Mouse (Mus musculus) adrenal gland, postnatal 36 days (tissue): ENCODE data around the gene Atxn10. TPM values are rescaled to one million over a fixed set of nuclear protein-coding genes. Genes with fewer than 3 reads are reported as not detected.

ENCODE experiments used
- DNase-seq, 2 experiments: peaks; one replicate each; pipeline ENCODE4 v3.0.0; 2021; ENCODE audit warnings: mixed read lengths in 1 of 2
- total RNA-seq, 2 experiments: library from RNA; stranded (reverse); gene quantifications; 2 replicates each; pipeline ENCODE4 v1.2.3; 2021

Gene Atxn10
- total RNA-seq, 2 experiments from 2014 or later = 120 to 137 TPM

GRCm38 (mm10) chr15:85466456-85467067, 130.5 kb downstream of the Atxn10 start:
- no peak for DNase-seq

- DNase-seq = no peak
These were observed 133.4 kb downstream of the Atxn10 start for GRCm38 (mm10) chr15:85469401-85469800.

- peak; percentile 25 to 35 for DNase-seq
These were observed 138.7 kb downstream of the Atxn10 start for GRCm38 (mm10) chr15:85474697-85475096.

- peak; percentile 78 to 84 for DNase-seq
These were observed 141.5 kb downstream of the Atxn10 start for GRCm38 (mm10) chr15:85477584-85477983.

GRCm38 (mm10) chr15:85479365-85479764, 143.3 kb downstream of the Atxn10 start:
- DNase-seq = no peak

- no peak for DNase-seq
These were observed 143.9 kb downstream of the Atxn10 start for GRCm38 (mm10) chr15:85479919-85480318.

GRCm38 (mm10) chr15:85480630-85481029, 144.6 kb downstream of the Atxn10 start:
- DNase-seq = peak; percentile 14 to 15

- no peak for DNase-seq
These were observed 152.9 kb downstream of the Atxn10 start for GRCm38 (mm10) chr15:85488900-85489299.

- DNase-seq = no peak
These were observed 153.7 kb downstream of the Atxn10 start for GRCm38 (mm10) chr15:85489751-85490150.

GRCm38 (mm10) chr15:85494163-85494621, 158.1 kb downstream of the Atxn10 start:
- no peak for DNase-seq

- DNase-seq = no peak
These were observed 161.5 kb downstream of the Atxn10 start for GRCm38 (mm10) chr15:85497548-85497947.

GRCm38 (mm10) chr15:85497981-85498475, 162.0 kb downstream of the Atxn10 start:
- no peak for DNase-seq

- DNase-seq = no peak
These were observed 164.2 kb downstream of the Atxn10 start for GRCm38 (mm10) chr15:85500267-85500666.

GRCm38 (mm10) chr15:85503127-85503526, 167.1 kb downstream of the Atxn10 start, which contains the start of gene 7530416G11Rik:
Gene 7530416G11Rik (minus strand): TSS chr15:85503227.
- no peak for DNase-seq

GRCm38 (mm10) chr15:85505118-85505925, 169.3 kb downstream of the Atxn10 start:
- DNase-seq = peak; percentile 36 to 71

- DNase-seq = no peak
These were observed 170.6 kb downstream of the Atxn10 start for GRCm38 (mm10) chr15:85506680-85507079.

- DNase-seq = no peak
These were observed 171.4 kb downstream of the Atxn10 start for GRCm38 (mm10) chr15:85507370-85508014.

Other genes starting within 250 kb of the Atxn10 start
- under 1 TPM in 1 of 2 experiments, not detected in 1; 0.40 TPM for gene Smc1b, start 204.3 kb upstream of the Atxn10 start, total RNA-seq
- gene Ribc2, start 204.2 kb upstream of the Atxn10 start, total RNA-seq = not detected
- 10 to 100 TPM; 36.8 to 47.6 TPM for gene Fbln1, start 130.3 kb upstream of the Atxn10 start, total RNA-seq
- not detected for gene 7530416G11Rik, start 167.0 kb downstream of the Atxn10 start, total RNA-seq
- under 1 TPM; 0.49 to 0.96 TPM for gene Wnt7b, start 246.2 kb downstream of the Atxn10 start, total RNA-seq